11 mouse cellular contexts compared by ENCODE assay signal in genomic region chr5:121720888-121721585, GRCm38 (mm10). TPM values are rescaled to one million over a fixed set of nuclear protein-coding genes. Genes with fewer than 3 reads are reported as not detected.
DNase-seq lines count a peak whose midpoint lies in the region.
"Had no signal": no experiment of that assay in that cellular context is flagged by ENCODE, and none has a peak within 500 bp of the region (broad histone marks: within the 10 kb centered on the region; RNA-seq: fewer than 3 reads in every experiment).

No protein-coding gene starts in this region.

- no peaks in the 10 kb centered on the region for H3K36me3 ChIP-seq in splenic B cell, adult 2 months (ENCODE audit: control insufficient read depth, insufficient read depth, low read length, poor library complexity, severe bottlenecking)

- H3K27me3 ChIP-seq in splenic B cell, adult 2 months (ENCODE audit: control insufficient read depth, insufficient read depth, low read length, poor library complexity, severe bottlenecking) = no peaks in the 10 kb centered on the region
- H3K27me3 ChIP-seq: heart, embryonic 15.5 days; neural tube, embryonic 12.5 days had no signal

- DNase-seq in cerebellum, postnatal 10 days = peak; percentile 34 to 39
- DNase-seq in cerebellum, postnatal 4 days (ENCODE audit: low spot score in 2 of 2) = no peak
- DNase-seq in kidney, postnatal 25 days = peak; percentile 52 to 63
- no peak for DNase-seq in kidney, adult 18-20 months
- DNase-seq in thymus, postnatal 0 days (ENCODE audit: low spot score) = peak; percentile 14
- no peak for DNase-seq in thymus, postnatal 14 days
- peak; percentile 33 for DNase-seq in splenic B cell, adult 2 months (ENCODE audit: low read depth, low spot score)
- no peak for DNase-seq in urinary bladder, postnatal 25 days (ENCODE audit: low spot score)
- DNase-seq: right cerebral cortex, adult 18-20 months had no signal

RNA-seq across cellular contexts. Expression of gene Atxn2, which starts 9.9 kb away (rescaled TPM):
- 34.9 and 46.6 TPM in 2 replicates for polyA plus RNA-seq in thymus, postnatal 0 days (2015; fragmentation: Nextera tagmentation; extraction: Ambion mirVana)

Comparison
In these comparisons a context has a peak if more than half of its experiments do, and no peak if none do; other contexts are left out.
1. DNase-seq: peak in cerebellum, postnatal 10 days (2 of 2), kidney, postnatal 25 days (2 of 2), thymus, postnatal 0 days (single experiment) and splenic B cell, adult 2 months (single experiment); none in cerebellum, postnatal 4 days (0 of 2), kidney, adult 18-20 months (single experiment), thymus, postnatal 14 days (single experiment) and urinary bladder, postnatal 25 days (single experiment).